Mouse (Mus musculus) left cerebral cortex, adult 18-20 months (tissue): ENCODE measurements around the gene Cd300lf. TPM values are rescaled to one million over a fixed set of nuclear protein-coding genes. Genes with fewer than 3 reads are reported as not detected.
A peak's percentile ranks its signal among the peaks of the same experiment; 100 is the strongest.

Experiments used
- DNase-seq, 2 experiments: peaks; one replicate each; pipeline ENCODE4 v3.0.0; 2021 to 2022; ENCODE audit warnings: low spot score in 2 of 2, mixed read lengths in 1 of 2
- total RNA-seq, 2 experiments: library from RNA; stranded (reverse); gene quantifications; 2 replicates each; pipeline ENCODE4 v1.2.3; 2021

The Cd300lf gene
- total RNA-seq, 2 experiments from 2014 or later, result 0.30 to 0.42 TPM

GRCm38 (mm10) chr11:115108176-115108575 is 25.6 kb downstream of the Cd300lf start:
- no peak for DNase-seq

- no peak for DNase-seq
Observed at GRCm38 (mm10) chr11:115107403-115107916, 26.3 kb downstream of the Cd300lf start.

- no peak for DNase-seq
Observed at GRCm38 (mm10) chr11:115106638-115107037, 27.2 kb downstream of the Cd300lf start.

- no peak for DNase-seq
Observed at GRCm38 (mm10) chr11:115104769-115105563, 28.8 kb downstream of the Cd300lf start.

DNA sequence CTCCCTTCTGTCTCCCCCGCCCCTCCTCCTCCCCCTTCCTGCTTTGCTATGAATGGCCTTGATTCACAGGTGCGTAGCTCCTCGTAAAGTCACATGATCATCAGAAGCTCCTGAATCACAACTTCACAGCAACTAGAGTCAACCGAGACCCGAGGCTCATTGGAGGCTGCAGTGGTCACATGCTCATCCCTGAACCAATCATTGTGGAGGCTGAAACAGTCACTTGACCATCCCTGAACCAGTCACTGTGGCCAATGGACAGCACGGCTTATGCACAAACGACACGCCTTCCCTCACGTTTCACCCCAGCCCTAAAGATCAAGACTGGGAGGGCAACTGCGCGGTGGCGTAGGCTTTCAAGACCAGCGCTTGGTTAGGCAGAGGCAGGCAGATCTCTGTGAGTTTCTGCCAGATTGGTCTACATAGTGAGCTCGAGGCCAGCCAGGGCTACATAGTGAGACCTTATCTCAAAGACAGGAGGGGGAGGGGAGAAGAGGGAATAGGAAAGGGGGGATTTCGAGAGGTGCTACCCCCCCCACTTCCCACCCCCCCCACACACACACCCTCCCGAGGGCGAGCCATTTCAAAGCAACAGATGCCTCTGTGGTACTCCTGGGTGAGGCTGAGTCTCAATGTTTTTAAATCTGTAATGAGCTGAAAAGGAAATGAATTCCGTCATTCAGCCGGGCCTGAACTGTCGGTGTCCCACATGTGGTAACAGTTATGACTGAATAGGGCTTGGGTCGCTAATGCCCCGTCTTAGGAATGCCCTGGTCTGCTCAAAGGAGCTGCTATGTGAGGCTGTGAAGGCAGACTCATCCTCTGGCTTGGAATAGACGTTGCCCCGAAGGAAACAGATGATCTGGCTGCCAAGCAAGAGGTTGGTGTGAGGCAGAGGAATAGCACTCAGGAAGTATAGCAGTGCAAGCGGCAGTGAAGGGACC is 30.1 kb downstream of the Cd300lf start:
- no peak for DNase-seq

DNA sequence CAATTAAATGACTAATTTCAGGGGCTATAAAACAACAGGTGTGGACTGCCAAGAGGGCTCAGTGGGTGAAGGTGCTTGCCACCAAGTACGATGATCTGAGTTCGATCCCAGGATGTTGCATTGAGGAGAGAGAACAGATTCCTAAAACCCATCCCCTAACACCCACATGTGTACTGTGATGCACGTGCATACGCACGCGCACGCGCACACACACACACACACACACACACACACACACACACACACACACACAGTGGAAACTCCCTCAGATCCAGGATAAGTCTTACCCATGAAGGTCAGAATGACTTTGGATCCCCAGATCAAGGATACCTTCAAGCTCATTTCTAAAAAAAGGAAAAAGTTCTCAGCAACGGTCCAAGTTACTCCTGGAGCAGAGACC is 31.7 kb downstream of the Cd300lf start:
- DNase-seq, result no peak

DNA sequence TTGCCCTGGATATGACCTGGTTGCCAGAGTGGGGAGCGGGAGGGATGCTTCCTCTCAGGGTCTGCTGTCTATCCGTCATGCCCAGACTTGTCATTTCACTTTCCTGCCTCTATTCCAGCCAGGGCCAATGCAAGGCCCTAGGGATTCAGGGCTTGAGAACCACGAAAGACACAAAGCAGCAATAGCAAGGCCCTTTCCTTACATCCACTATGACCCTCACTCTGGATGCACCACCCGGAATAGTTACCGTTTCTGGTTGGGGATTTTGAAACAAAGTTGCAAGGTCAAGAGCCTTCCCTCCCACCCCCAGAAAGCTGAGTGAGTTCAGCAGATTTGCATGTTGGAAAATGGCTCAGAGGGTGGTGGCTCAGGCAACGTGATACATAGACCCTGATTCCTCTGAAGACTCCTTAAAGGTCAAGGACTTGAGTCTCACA is 32.2 kb downstream of the Cd300lf start:
- no peak for DNase-seq

- no peak for DNase-seq
Observed at GRCm38 (mm10) chr11:115100741-115101140, 33.1 kb downstream of the Cd300lf start.

DNA sequence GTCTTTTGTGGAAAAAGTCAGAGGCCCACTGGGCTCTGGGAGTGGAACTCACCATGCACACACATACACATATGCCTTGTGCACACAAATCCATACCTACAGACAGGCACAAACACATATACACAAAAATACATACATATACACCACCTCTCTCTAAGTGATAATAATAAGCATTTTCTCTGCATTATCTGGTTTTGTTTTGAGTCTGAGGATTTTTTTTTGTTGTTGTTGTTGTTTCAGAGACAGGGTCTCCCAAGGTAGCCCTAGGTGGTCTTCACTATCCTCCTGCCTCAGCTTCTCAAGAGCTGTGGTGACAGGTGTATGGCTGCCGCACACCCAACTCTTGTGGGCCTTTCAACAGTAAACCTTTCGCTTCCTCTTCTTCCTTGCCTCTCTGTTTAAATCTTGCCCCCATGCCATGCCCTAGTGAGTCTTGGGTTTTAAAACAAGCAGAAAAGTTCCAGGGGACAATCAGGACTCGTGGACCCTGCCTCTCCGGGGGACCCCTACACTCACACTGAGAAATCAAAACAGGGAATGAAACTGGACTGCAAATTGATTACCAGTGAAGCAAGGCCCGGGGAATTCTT is 33.7 kb downstream of the Cd300lf start:
- no peak for DNase-seq

DNA sequence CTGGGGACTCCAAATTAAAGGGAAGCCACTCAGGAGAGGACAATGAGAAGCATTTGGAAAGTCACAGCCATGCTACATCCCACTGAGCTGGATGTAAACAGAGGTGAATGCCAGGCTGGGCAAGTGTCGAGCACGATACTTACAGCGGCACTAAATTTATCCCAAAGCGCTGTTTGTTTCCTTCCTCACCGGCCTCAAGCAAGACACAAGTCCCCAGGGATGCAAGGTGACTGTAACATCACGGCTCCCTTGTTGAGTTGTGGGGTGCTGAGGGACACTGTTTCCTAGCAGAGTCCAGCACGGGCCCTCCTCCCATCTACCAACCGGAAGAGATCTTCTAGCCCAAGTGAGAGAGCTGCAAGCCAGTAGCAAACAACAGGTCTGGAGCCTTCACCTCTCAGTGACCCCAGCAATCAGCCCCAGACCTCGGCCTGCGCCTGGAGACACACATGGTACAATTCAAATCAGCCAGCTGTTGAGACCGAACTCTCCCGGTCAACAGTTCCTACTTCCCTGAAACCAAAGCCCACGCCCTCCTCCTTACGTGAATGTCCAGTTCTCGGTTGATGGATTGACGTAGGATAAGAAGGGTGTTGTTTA is 34.5 kb downstream of the Cd300lf start:
- DNase-seq, result no peak

DNA sequence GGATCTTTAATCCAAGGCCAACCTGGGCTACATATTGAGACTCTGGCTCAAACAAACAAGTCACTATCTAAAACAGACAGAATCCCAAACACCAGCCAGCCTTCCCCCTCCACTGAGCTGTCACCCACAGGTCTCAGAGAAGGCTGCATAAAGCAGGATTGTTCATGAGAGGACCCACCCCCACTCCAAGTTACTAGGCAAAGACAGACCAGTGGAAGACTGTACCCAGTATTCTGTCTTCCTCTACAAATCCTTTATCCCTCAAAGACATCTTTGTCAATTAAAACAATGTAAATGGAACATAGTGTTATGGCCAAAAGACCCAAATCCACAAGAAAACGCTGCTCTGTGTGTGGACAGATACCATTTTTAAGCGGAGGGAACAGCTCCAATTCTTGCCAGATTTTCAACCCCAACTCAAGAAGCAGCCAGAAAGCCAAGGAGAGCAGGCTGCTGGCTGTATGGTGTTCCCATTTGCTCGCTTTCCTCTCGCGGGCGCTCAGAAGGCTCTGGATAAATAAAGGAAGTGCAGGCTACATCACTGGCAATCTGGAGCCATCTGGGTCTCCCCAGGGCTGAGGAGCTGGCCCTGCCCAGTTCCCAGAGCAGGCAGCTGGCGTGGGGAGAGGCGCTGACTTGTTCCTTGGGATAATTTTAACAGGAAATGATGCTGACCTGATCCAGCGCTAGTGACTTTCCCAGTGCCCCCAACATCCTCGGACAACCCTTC is 35.4 kb downstream of the Cd300lf start:
- peak in 1 of 2 experiments; percentile 5 for DNase-seq

- no peak for DNase-seq
Observed at GRCm38 (mm10) chr11:115092140-115092539, 41.7 kb downstream of the Cd300lf start.

DNA sequence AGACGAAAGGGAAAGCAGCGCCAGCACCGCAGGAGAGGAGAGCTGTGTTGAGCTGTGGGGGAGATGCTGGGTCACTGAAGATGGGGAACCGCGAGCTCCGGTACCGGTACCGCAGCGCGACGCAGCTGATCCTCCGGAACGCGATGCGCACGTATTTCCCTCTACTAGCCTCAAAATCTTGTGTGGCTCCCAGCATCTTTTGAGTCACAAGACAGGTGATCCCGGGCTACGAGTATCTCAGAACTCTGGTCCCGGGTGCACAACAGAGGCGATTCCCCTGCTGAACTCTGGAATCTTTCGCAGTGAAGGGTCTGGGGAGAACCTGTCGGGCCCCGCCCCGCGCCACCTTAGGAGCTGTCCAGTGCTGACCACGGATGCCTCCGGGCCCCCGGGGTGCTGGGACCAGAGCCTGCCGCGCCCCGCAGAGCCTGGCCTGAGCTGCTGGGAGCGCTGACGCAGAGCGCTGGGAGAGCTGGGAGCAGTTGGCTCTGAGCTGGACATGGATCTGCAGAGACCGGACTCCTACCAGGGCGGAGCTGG is 42.4 kb downstream of the Cd300lf start, which contains the start of gene Rab37:
Gene Rab37 (plus strand): TSS at position 70 of the 540 bp plus-strand sequence.
- DNase-seq, result peak; percentile 18 to 20

GRCm38 (mm10) chr11:115089853-115090252 is 43.9 kb downstream of the Cd300lf start:
- no peak for DNase-seq

- no peak for DNase-seq
Observed at GRCm38 (mm10) chr11:115086213-115086612, 47.6 kb downstream of the Cd300lf start.

- DNase-seq, result no peak
Observed at GRCm38 (mm10) chr11:115085064-115085463, 48.7 kb downstream of the Cd300lf start.

DNA sequence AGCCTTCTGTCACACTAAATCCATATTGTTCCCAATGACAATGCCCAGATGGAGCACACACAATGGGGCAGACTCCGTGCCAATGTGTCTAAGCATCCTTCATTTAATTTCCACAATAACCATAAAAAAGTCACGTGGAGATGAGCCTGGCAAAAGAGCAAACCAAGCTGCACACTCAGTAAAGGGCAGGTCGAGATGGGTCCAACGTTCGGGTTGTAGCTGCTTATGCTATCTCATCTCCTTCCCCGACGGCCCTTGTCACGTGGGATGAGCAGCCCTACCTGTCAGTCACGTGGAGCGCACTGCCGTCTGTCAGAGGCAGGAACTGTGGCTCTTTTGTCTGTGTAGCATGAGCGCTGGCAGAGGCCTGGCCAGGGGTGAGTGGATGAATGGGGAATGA is 49.2 kb downstream of the Cd300lf start:
- no peak for DNase-seq

- peak; percentile 66 to 87 for DNase-seq
Observed at GRCm38 (mm10) chr11:115083376-115084139, 50.2 kb downstream of the Cd300lf start.

DNA sequence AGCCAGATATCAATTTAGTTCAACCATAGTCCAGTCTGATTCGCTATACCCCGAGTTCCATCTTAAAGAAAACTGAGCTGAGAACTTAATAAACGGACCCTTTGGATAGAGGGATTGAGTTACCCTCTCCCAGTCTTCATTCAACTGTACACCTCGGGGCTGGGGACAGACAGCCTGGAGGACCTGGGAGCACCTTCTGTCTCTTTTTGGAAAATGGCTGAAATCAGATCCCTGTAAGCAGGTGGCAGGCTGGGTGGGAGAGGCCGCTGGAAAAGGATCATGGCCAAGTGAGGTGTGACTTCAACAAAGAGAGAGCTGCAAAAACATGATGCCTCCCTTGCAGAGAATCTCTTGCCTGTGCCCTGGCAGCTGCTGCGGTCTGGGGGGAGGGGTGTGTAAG is 51.6 kb downstream of the Cd300lf start:
- DNase-seq, result no peak
